Mouse (Mus musculus): ENCODE data around the gene Agap2. TPM values are rescaled to one million over a fixed set of nuclear protein-coding genes. Genes with fewer than 3 reads are reported as not detected.
A peak's percentile ranks its signal among the peaks of the same experiment; 100 is the strongest.
"Not testable (repeated sequence)": the region's sequence is repeated elsewhere in the genome, so short reads cannot be mapped to it uniquely, and the experiment has no call there.

The Agap2 gene
- total RNA-seq, 1 experiment from 2014 or later = 40.8 TPM

DNA sequence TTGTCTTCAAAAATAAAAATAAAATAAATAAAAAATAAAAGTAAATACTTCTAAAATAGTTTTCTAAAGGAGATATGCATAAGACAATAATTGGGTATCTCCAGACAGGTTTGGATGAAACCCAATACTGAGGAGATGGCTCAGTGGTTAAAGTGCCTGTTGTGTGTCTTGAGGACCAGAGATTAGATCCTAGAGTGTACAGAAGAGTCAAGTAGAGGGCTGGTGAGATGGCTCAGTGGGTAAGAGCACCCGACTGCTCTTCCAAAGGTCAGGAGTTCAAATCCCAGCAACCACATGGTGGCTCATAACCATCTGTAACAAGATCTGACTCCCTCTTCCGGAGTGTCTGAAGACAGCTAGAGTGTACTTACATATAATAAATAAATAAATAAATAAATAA, 2.1 kb upstream of the Agap2 start:
- not testable (repeated sequence) for ATAC-seq (replicated peaks; ENCODE audit: low read depth, poor library complexity, severe bottlenecking)

DNA sequence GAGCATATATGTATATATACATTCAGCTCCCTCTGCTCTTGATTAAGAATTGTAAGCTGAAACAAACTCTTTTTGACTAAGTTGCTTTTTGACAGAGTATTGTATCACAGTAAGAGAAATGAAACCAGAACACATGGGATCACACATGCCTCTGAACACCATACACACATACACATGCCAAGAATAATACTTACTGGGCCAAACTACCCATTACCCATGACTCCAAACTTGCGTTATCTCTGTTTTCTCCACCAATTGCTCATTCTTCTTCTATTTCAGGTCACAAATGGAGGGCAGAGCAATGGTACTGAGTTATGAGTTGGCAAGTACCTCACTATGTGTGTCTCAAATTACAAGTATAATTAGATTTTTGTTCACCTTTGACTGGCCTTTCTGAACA, 1.1 kb upstream of the Agap2 start:
- ATAC-seq (replicated peaks; ENCODE audit: low read depth, poor library complexity, severe bottlenecking) = no peak

DNA sequence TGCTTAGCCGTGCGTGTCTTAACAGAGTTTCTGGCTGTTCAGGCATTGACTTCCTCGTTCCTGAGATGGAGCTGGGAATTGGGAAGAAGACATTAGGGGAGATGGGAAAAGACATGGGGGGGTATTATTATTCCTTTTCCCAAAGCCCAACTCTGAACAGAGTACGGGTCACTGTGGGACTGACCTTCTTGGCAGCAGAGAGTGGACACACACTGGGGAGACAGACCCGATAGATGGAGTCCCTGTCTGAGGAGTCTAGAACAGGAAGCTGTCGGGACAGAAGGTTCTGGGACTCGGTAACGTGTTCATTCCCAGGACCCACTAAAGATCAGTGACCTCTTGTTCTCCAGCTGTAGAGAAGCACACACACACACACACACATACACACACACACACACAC, 567 bp downstream of the Agap2 start:
- ATAC-seq (replicated peaks; ENCODE audit: low read depth, poor library complexity, severe bottlenecking) = no peak

DNA sequence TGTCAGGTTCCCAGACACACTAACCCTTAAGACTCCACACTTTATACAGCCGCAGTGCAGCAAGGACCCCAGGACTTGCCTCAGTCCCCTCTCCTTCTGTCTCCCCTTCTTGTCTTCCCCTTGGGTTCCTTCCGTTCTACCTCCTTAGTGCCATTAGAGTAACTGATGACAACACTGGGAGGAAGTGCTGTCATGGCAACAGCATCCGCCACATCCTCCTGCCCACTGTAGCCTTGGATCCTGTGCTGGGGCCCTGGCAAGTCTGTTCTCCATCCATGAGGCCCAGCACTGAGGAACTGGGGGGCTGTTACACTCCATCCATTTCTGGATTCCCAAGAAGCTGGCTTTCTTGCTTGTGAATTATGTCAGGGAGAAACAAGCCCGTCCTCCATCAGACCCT, 998 bp downstream of the Agap2 start:
- ATAC-seq (replicated peaks; ENCODE audit: low read depth, poor library complexity, severe bottlenecking) = peak; percentile 76

DNA sequence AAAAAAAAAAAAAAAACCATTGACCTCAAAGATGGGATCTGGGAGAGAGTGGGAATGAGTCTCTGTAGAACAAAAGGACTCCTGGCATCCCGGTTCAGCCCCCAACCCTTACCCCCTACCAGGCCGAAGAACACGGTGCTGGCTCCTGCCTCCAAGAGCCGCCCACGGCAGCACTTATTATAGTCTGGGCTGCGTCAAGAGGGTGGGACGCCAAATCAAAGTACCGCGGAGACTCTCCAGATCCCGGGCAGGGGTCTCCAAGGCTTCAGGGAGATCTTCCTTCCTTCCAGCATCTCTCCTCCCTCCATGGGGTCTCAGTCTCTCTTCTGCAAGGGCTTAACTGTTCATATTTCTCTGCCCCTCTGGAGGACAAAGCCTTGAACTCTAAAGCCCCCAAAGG, 2.4 kb downstream of the Agap2 start:
- ATAC-seq (replicated peaks; ENCODE audit: low read depth, poor library complexity, severe bottlenecking) = no peak

- ATAC-seq (replicated peaks; ENCODE audit: low read depth, poor library complexity, severe bottlenecking) = no peak
These were observed 3.1 kb downstream of the Agap2 start for GRCm38 (mm10) chr10:127078001-127078676.

GRCm38 (mm10) chr10:127078677-127079575, 3.8 kb downstream of the Agap2 start:
- ATAC-seq (replicated peaks; ENCODE audit: low read depth, poor library complexity, severe bottlenecking) = no peak

DNA sequence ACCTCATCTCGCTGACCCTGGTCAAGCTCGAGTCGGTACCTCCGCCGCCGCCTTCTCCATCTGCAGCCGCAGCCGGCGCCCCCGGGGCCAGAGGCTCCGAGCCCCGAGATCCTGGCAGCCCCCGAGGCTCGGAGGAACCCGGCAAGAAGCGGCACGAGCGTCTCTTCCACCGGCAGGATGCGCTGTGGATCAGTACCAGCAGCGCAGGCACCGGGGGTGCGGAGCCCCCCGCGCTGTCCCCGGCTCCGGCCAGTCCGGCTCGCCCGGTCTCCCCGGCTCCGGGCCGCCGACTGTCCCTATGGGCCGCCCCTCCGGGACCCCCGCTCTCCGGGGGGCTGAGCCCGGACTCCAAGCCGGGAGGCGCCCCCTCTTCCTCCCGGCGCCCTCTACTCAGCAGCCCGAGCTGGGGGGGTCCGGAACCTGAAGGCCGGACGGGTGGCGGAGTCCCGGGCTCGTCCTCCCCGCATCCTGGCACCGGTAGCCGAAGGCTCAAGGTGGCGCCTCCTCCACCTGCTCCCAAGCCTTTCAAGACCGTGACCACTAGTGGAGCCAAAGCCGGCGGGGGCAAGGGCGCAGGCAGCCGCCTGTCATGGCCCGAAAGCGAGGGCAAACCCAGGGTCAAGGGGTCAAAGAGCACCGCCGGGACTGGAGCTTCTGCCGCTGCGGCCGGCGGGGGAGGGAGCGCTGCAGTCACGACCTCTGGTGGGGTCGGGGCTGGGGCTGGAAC, 4.7 kb downstream of the Agap2 start:
- no peak for ATAC-seq (replicated peaks; ENCODE audit: low read depth, poor library complexity, severe bottlenecking)

- no peak for ATAC-seq (replicated peaks; ENCODE audit: low read depth, poor library complexity, severe bottlenecking)
These were observed 6.1 kb downstream of the Agap2 start for GRCm38 (mm10) chr10:127080901-127081780.

- ATAC-seq (replicated peaks; ENCODE audit: low read depth, poor library complexity, severe bottlenecking) = no peak
These were observed 7.0 kb downstream of the Agap2 start for GRCm38 (mm10) chr10:127081996-127082620.

DNA sequence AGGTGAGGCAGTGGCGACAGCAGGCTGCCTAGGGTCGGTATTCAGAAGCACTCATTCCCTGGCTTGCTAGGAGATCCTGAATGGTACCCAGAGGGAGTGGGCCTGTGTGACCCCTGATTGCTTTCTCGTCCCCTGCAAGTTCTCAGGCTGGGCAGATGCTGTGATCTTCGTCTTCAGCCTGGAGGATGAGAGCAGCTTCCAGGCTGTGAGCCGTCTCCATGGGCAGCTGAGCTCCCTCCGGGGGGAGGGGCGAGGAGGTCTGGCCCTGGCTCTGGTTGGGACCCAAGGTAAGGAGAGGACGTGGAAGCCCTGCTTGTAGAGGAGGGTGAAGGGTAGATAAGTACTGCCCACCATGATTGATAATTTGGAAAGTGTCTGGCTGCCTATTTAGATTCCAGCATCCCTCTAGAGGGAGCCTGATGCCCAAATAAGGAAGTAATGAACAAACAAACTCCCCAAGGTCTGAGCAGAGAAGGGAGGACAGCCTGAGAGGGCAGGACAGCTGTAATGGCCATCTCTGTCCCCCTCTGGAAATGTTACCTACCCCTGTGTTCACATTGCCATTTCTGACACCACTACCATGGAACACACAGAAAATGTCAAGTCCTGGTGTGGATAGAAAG, 8.3 kb downstream of the Agap2 start:
- ATAC-seq (replicated peaks; ENCODE audit: low read depth, poor library complexity, severe bottlenecking) = no peak

GRCm38 (mm10) chr10:127083915-127084306, 8.8 kb downstream of the Agap2 start:
- no peak for ATAC-seq (replicated peaks; ENCODE audit: low read depth, poor library complexity, severe bottlenecking)

- no peak for ATAC-seq (replicated peaks; ENCODE audit: low read depth, poor library complexity, severe bottlenecking)
These were observed 10.0 kb downstream of the Agap2 start for GRCm38 (mm10) chr10:127085052-127085451.

DNA sequence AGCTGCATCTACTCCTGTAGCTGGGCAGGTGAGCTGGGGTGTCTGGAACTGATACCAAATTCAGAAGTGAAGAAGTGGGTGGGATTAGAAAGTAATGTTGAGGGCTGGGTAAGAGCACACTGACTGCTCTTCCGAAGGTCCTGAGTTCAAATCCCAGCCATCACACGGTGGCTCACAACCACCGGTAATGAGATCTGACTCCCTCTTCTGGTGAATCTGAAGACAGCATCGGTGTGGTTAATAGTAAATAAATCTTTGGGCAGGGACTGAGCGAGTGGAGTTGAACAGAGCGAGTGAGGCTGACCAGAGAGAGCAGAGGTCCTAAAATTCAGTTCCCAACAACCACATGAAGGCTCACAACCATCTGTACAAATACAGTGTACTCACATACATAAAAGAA, 10.5 kb downstream of the Agap2 start:
- no peak for ATAC-seq (replicated peaks; ENCODE audit: low read depth, poor library complexity, severe bottlenecking)

DNA sequence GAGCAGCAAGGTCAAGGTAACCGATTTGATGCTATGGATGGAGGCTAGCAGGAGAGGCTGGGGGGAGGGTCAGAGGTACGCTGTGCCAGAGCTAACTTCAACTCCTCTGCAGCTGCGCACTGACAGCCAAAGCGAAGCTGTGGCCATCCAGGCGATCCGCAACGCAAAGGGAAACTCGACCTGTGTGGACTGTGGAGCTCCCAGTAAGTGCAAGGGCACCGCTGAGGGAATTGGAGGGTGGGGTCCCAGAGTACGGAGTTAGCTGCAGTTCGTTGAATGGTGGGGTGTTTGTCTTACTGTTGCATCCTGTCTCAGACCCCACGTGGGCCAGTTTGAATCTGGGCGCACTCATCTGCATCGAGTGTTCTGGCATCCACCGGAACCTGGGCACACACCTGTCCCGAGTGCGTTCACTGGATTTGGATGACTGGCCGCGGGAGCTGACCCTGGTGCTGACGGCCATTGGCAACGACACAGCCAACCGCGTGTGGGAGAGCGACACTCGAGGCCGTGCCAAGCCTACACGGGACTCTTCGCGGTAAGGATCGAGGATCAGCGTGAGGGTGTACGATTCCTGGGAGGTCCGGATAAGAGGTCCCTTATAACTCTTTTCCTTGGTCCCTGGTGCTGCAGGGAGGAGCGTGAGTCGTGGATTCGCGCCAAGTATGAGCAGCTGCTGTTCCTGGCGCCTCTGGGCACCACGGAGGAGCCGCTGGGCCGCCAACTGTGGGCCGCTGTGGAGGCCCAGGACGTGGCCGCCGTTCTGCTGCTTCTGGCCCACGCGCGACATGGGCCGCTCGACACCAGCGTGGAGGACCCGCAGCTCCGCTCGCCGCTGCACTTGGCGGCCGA, 15.7 kb downstream of the Agap2 start:
- ATAC-seq (replicated peaks; ENCODE audit: low read depth, poor library complexity, severe bottlenecking) = no peak

GRCm38 (mm10) chr10:127091507-127092396, 16.7 kb downstream of the Agap2 start:
- no peak for ATAC-seq (replicated peaks; ENCODE audit: low read depth, poor library complexity, severe bottlenecking)

DNA sequence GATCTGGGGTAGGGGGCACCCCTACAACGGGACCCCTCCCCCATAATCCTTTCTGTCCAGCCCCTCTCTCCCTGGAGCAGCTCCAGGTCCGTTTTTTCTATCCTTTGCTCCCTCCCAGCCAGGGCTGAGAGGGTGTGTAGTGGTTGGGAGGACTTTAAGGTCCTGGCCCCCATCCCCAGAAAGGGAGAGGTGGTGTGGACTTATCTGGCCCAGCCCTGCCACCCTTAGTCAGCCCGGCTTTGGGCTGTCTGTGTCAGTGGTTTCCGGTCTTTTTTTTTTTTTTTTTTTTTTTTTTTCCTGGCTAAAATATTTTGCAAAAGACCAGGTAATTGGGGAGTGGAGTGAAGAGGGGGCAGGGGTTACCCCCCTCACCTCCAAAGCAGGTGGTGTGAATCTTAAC, 17.7 kb downstream of the Agap2 start:
- ATAC-seq (replicated peaks; ENCODE audit: low read depth, poor library complexity, severe bottlenecking) = peak; percentile 59

Measured in common myeloid progenitor, adult 5-6 weeks (primary cell).